Mouse (Mus musculus) embryonic fibroblast, embryonic 13.5 days (primary cell): ENCODE data around the gene Frmd8. TPM values are rescaled to one million over a fixed set of nuclear protein-coding genes. Genes with fewer than 3 reads are reported as not detected.
A peak's percentile ranks its signal among the peaks of the same experiment; 100 is the strongest.

ENCODE experiments used
- H3K27ac ChIP-seq: 2 replicates; pipeline ENCODE4 v1.5.1; 2012; ENCODE audit warnings: low read length, control low read depth, inconsistent platforms; ENCODE audit not compliant: insufficient read depth
- H3K4me1 ChIP-seq: 2 replicates; pipeline ENCODE4 v1.6.1; 2011; ENCODE audit warnings: low read length; ENCODE audit not compliant: control insufficient read depth, insufficient read depth
- H3K4me3 ChIP-seq: 2 replicates; pipeline ENCODE4 v1.5.1; 2011; ENCODE audit warnings: mild to moderate bottlenecking, control low read depth, low read length; ENCODE audit not compliant: insufficient read depth
- CTCF ChIP-seq: IDR thresholded peaks from 2 replicates; pipeline ENCODE4 v1.5.1; 2011; ENCODE audit warnings: mild to moderate bottlenecking, control low read depth, low read length, moderate library complexity, borderline replicate concordance; ENCODE audit not compliant: insufficient read depth
- POLR2A ChIP-seq: IDR thresholded peaks from 2 replicates; pipeline ENCODE4 v1.6.1; 2011; ENCODE audit warnings: low read depth, mild to moderate bottlenecking, control low read depth, low read length, moderate library complexity
- polyA plus RNA-seq: library from polyadenylated mRNA; stranded (reverse); fragments of >200 nt; gene quantifications from 2 replicates; pipeline ENCODE4 v1.2.4, GENCODE M21; 2011; ENCODE audit warnings: low read depth; ENCODE audit not compliant: missing spikeins, insufficient read length

Frmd8 gene
- polyA plus RNA-seq, 1 experiment: 24.9 TPM

GRCm38 (mm10) chr19:5803041-5803880 lies 71.8 kb downstream of the Frmd8 start:
- peak overlapping the region; percentile 100 for H3K27ac ChIP-seq
- peak overlapping the region; percentile 23 for H3K4me3 ChIP-seq
- peaks cover 17% of the 10 kb centered on the region for H3K4me1 ChIP-seq
- TF ChIP-seq CTCF (no peak), POLR2A (peak; percentile 65)

DNA sequence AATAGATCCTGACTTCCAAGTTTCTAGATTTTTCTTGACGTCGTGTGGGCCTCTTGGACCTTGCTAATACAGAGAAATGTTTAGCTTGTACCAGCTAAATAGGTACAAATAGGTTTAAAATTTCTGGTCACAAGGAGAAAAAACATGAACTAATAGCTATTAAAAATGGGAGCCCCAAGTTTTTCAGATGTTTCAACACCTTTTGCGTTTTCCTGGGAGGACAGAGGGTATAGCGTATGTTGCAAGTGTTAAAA lies 72.4 kb downstream of the Frmd8 start:
- H3K27ac ChIP-seq: peak overlapping the region; percentile 99
- H3K4me3 ChIP-seq: 0 out of 2 replicates have a peak overlapping the region, but pooled peaks have one; percentile 23
- H3K4me1 ChIP-seq: peaks cover 16% of the 10 kb centered on the region
- TF ChIP-seq POLR2A (no peak), CTCF (no peak)

- peak overlapping the region; percentile 99 for H3K27ac ChIP-seq
- peaks cover 16% of the 10 kb centered on the region for H3K4me1 ChIP-seq
- peak overlapping the region; percentile 79 for H3K4me3 ChIP-seq
- TF ChIP-seq CTCF (no peak), POLR2A (peak; percentile 100)
Measured at GRCm38 (mm10) chr19:5802011-5802786, 72.9 kb downstream of the Frmd8 start.

DNA sequence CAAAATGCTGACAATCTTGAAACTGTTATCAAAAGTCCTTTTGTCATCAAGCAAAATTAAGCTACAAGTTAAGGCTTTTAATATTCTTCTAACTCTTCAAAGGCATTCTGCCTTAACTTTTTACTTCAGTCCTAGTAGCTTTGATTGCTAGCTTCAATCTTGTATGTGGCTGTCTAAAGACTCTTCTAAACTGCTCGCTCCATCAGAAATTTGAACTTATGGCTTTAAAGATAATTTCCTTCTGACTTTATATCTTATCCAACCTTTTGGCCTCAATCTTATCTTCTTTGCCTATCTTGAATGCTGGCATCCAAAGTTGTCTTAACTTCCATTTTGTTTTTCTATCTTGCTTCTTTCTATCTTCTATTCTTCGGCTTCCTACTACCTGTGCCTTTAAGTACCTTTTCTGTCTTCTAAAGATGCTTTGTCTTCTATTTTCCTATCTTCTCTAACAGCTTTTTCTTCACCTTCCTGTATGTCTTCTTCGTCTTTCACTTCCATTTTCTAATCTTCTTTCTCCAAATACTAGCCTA lies 73.6 kb downstream of the Frmd8 start:
- peaks cover 13% of the 10 kb centered on the region for H3K4me1 ChIP-seq
- peak overlapping the region; percentile 97 for H3K4me3 ChIP-seq
- TF ChIP-seq POLR2A (no peak), CTCF (no peak)
- H3K27ac ChIP-seq: peak overlapping the region; percentile 78

- Histone ChIP-seq H3K4me1 (peaks cover 10% of the 10 kb centered on the region), H3K4me3 (peak overlapping the region; percentile 97), H3K27ac (peak overlapping the region; percentile 78)
- TF ChIP-seq POLR2A: peak; percentile 99
- TF ChIP-seq CTCF: 0 out of 2 replicates have a peak, but pooled peaks have one; percentile 15
Measured at GRCm38 (mm10) chr19:5800632-5801431, 74.2 kb downstream of the Frmd8 start.

GRCm38 (mm10) chr19:5800350-5800631 lies 74.8 kb downstream of the Frmd8 start:
- H3K4me3 ChIP-seq: peak overlapping the region; percentile 97

More at GRCm38 (mm10) chr19:5800350-5800631, 74.8 kb downstream of the Frmd8 start:
- TF ChIP-seq POLR2A: no peak; the same call in 1 of the 2 replicates
- TF ChIP-seq CTCF: no peak
- Histone ChIP-seq H3K4me1 (peaks cover 8% of the 10 kb centered on the region), H3K27ac (peak overlapping the region; percentile 78)

Other genes starting within 250 kb of the Frmd8 start
- 53.6 and 62.3 TPM in 2 replicates for gene Rela, start 237.8 kb downstream of the Frmd8 start, polyA plus RNA-seq
- 16.7 and 19.1 TPM in 2 replicates for gene Sipa1, start 211.6 kb downstream of the Frmd8 start, polyA plus RNA-seq
- 9.3 and 14.2 TPM in 2 replicates for gene Map3k11, start 186.5 kb downstream of the Frmd8 start, polyA plus RNA-seq
- gene Pcnx3, start 186.4 kb downstream of the Frmd8 start, polyA plus RNA-seq: 43.0 and 48.4 TPM in 2 replicates
- gene Kcnk7, start 170.9 kb downstream of the Frmd8 start, polyA plus RNA-seq: not detected in 2 replicates
- 62.8 and 86.1 TPM in 2 replicates for gene Ehbp1l1, start 149.0 kb downstream of the Frmd8 start, polyA plus RNA-seq
- 51.3 and 54.8 TPM in 2 replicates for gene Fam89b, start 145.6 kb downstream of the Frmd8 start, polyA plus RNA-seq
- gene Ltbp3, start 134.4 kb downstream of the Frmd8 start, polyA plus RNA-seq: 119 and 136 TPM in 2 replicates
- gene Scyl1, start 103.9 kb downstream of the Frmd8 start, polyA plus RNA-seq: 78.4 and 83.1 TPM in 2 replicates
- gene Slc25a45, start 2.5 kb upstream of the Frmd8 start, polyA plus RNA-seq: 1.3 and 3.5 TPM in 2 replicates
- gene Tigd3, start 18.9 kb upstream of the Frmd8 start, polyA plus RNA-seq: 0.60 and 1.5 TPM in 2 replicates
- gene Dpf2, start 37.7 kb upstream of the Frmd8 start, polyA plus RNA-seq: 94.7 and 135 TPM in 2 replicates
- 10.4 and 12.1 TPM in 2 replicates for gene Cdc42ep2, start 49.5 kb upstream of the Frmd8 start, polyA plus RNA-seq
- gene Pola2, start 88.9 kb upstream of the Frmd8 start, polyA plus RNA-seq: 19.7 and 29.7 TPM in 2 replicates
- not detected in 2 replicates for gene Slc22a20, start 110.9 kb upstream of the Frmd8 start, polyA plus RNA-seq
- 46.5 and 57.1 TPM in 2 replicates for gene Capn1, start 140.6 kb upstream of the Frmd8 start, polyA plus RNA-seq
- gene Syvn1, start 171.3 kb upstream of the Frmd8 start, polyA plus RNA-seq: 36.8 and 40.3 TPM in 2 replicates
- 24.0 and 25.7 TPM in 2 replicates for gene Mrpl49, start 182.5 kb upstream of the Frmd8 start, polyA plus RNA-seq
- gene Fau, start 182.6 kb upstream of the Frmd8 start, polyA plus RNA-seq: 1,065 and 1,194 TPM in 2 replicates
- gene Znhit2, start 185.9 kb upstream of the Frmd8 start, polyA plus RNA-seq: 8.9 and 9.9 TPM in 2 replicates
- 18.5 and 20.7 TPM in 2 replicates for gene Tm7sf2, start 193.1 kb upstream of the Frmd8 start, polyA plus RNA-seq
- gene Vps51, start 202.0 kb upstream of the Frmd8 start, polyA plus RNA-seq: 23.2 and 23.5 TPM in 2 replicates
- gene Tmem262, start 204.8 kb upstream of the Frmd8 start, polyA plus RNA-seq: not detected in 2 replicates
- 1.6 TPM in 1 of 2 replicates, not detected in the other for gene Gm28374, start 207.0 kb upstream of the Frmd8 start, polyA plus RNA-seq
- 43.0 and 59.0 TPM in 2 replicates for gene Zfpl1, start 209.7 kb upstream of the Frmd8 start, polyA plus RNA-seq
- 9.4 and 12.9 TPM in 2 replicates for gene Cdca5, start 209.7 kb upstream of the Frmd8 start, polyA plus RNA-seq
- gene AC131692.1, start 219.1 kb upstream of the Frmd8 start, polyA plus RNA-seq: 0.58 and 0.68 TPM in 2 replicates
- gene Naaladl1, start 230.5 kb upstream of the Frmd8 start, polyA plus RNA-seq: 0.45 and 0.61 TPM in 2 replicates
- gene Sac3d1, start 243.4 kb upstream of the Frmd8 start, polyA plus RNA-seq: 13.7 and 16.2 TPM in 2 replicates